Mouse (Mus musculus) brain, embryonic 14.5 days (tissue): ENCODE measurements around the gene Fbxl20. TPM values are rescaled to one million over a fixed set of nuclear protein-coding genes. Genes with fewer than 3 reads are reported as not detected.
"Not testable (repeated sequence)": the region's sequence is repeated elsewhere in the genome, so short reads cannot be mapped to it uniquely, and the experiment has no call there.

ENCODE experiments used
- DNase-seq: peaks from one replicate; pipeline ENCODE4 v3.0.0-alpha.2; 2011; ENCODE audit warnings: low read depth
- CTCF ChIP-seq: fragments of 200-500 bp; IDR thresholded peaks from 2 replicates; pipeline ENCODE4 v1.5.1; 2012; ENCODE audit warnings: inconsistent platforms, mild to moderate bottlenecking, moderate library complexity, borderline replicate concordance; ENCODE audit not compliant: insufficient read depth, insufficient read length; ENCODE audit errors: extremely low read depth
- POLR2A ChIP-seq: fragments of 200-500 bp; IDR thresholded peaks from 2 replicates; pipeline ENCODE4 v1.6.1; 2012; ENCODE audit warnings: mild to moderate bottlenecking, inconsistent platforms, borderline replicate concordance; ENCODE audit not compliant: poor library complexity, insufficient read depth, insufficient read length, severe bottlenecking; ENCODE audit errors: extremely low read depth
- polyA plus RNA-seq: library from polyadenylated mRNA; depleted of rRNA; stranded (reverse); fragments of >200 nt; gene quantifications from 2 replicates; pipeline ENCODE4 v1.2.3, GENCODE M21; 2012; rRNA removed

Fbxl20 gene
- 28.3 and 30.2 TPM in 2 replicates for polyA plus RNA-seq

GRCm38 (mm10) chr11:98149786-98150624, at the start of gene Fbxl20:
Gene Fbxl20 (minus strand): TSS chr11:98150403.
- DNase-seq: peak; percentile 98
- TF ChIP-seq CTCF: no peak
- TF ChIP-seq POLR2A: peak; percentile 21; the same call in 1 of the 2 replicates

- peak; percentile 99 for DNase-seq
- no peak for TF ChIP-seq CTCF
- TF ChIP-seq POLR2A: peak; percentile 54; the same call in 1 of the 2 replicates
Measured at GRCm38 (mm10) chr11:98192901-98193805, 43.0 kb upstream of the Fbxl20 start, which contains the start of gene Med1. Gene Med1 (minus strand): TSS chr11:98193293.

GRCm38 (mm10) chr11:98190820-98191219, 40.6 kb upstream of the Fbxl20 start:
- DNase-seq: no peak
- no peak for TF ChIP-seq CTCF
- TF ChIP-seq POLR2A: no peak

- DNase-seq: no peak
- TF ChIP-seq CTCF (no peak), POLR2A (no peak)
Measured at GRCm38 (mm10) chr11:98187640-98188395, 37.6 kb upstream of the Fbxl20 start.

- not testable (repeated sequence) for DNase-seq
Measured at GRCm38 (mm10) chr11:98182149-98182548, 31.9 kb upstream of the Fbxl20 start.

- no peak for TF ChIP-seq POLR2A
- TF ChIP-seq CTCF: no peak
- no peak for DNase-seq
Measured at GRCm38 (mm10) chr11:98168400-98168799, 18.2 kb upstream of the Fbxl20 start.

GRCm38 (mm10) chr11:98155094-98155493, 4.9 kb upstream of the Fbxl20 start:
- DNase-seq: no peak
- TF ChIP-seq CTCF: no peak
- no peak for TF ChIP-seq POLR2A

DNA sequence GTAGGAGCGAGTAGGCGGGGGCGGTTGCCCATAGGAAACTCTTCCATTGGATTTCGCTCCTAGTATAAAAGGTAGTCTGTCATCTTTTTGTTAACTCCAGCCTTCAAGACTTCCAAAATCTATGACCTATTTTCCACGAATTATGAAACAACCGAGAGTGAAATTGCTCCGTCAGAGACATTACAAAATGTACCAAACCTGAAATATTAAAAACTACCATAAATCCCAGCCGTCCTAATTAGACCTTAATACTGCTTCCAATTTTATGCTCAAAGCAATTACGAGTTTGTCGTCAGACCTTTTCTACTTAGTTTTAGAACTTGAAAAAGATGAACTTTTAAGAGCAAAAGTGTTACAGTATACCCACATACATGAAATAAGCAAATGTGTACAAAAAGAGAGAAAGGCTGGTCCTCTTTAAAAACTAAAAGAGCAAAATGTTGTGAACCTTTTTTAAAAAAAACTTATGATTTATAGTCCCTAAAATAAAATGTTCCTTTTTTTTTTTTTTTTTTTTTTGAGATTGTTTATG, 488 bp upstream of the Fbxl20 start:
- TF ChIP-seq POLR2A: no peak
- TF ChIP-seq CTCF: no peak
- no peak for DNase-seq

- peak; percentile 97 for DNase-seq
- TF ChIP-seq POLR2A (peak; percentile 80), CTCF (no peak)
Measured at GRCm38 (mm10) chr11:98149304-98149750, 876 bp downstream of the Fbxl20 start.

DNA sequence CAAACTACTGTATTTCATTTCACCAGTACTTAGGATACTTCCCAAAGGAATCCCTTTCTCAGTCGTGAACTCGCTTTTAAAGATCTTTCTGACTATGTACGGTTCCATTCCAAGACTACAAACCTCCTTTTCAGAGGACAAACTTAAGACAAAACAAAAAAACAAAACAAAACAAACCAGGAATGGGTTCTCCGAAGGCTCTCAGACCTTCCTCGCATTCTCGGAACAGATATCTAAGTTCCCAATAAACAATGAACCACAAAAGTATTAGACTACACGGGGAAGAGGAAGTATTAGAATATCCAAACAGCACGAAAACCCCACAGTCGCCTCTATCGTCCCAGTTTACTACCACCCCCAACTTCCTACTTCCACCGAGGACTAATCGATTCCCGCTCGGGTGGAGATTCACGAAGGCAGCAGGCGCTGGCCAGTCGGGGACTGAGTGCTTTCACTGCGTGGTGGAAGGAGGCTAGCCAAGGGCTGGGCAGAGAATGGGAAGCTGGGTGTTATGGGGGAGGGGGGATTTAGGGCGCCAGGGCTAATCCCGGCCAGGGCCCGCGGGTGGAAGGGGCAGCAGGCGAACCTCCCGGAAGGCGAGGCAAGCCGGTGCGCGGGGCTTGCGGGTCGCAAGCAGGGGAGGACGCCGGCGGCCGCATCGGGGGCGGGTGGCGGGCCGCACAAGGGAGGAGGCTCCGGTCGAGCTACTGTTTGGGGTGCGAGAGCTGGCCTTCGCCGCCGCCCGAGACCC, 1.5 kb downstream of the Fbxl20 start:
- DNase-seq: peak; percentile 45
- no peak for TF ChIP-seq POLR2A
- TF ChIP-seq CTCF: no peak

GRCm38 (mm10) chr11:98145856-98146255, 4.3 kb downstream of the Fbxl20 start:
- no peak for TF ChIP-seq POLR2A
- TF ChIP-seq CTCF: no peak
- no peak for DNase-seq

DNA sequence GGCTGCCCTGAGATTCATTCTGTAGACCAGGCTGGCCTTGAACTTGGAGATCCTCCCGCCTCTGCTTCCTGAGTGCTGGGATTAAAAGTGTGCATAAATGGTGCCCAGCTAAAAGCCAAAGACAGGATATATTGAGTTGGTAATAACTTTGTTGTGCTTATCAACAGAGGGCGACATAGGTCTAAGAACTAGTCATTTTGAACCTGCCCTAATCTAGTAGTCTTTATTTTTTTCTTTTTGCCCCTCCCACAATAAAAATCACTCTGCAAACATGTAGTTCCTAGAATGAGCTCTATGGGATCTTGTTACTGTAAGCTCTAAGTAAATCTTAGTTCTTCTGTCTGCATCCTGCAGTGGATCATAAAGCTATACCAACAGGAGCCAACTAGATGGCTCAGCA, 7.7 kb downstream of the Fbxl20 start:
- no peak for DNase-seq
- no peak for TF ChIP-seq POLR2A

- TF ChIP-seq POLR2A (no peak), CTCF (no peak)
- DNase-seq: no peak
Measured at GRCm38 (mm10) chr11:98138894-98139293, 11.3 kb downstream of the Fbxl20 start.
